Mouse (Mus musculus): ENCODE results near the gene B3gnt5. TPM values are rescaled to one million over a fixed set of nuclear protein-coding genes. Genes with fewer than 3 reads are reported as not detected.

The B3gnt5 gene
- total and polyA plus RNA-seq, 2 experiments from 2014 or later, result 21.4 to 24.0 TPM

DNA sequence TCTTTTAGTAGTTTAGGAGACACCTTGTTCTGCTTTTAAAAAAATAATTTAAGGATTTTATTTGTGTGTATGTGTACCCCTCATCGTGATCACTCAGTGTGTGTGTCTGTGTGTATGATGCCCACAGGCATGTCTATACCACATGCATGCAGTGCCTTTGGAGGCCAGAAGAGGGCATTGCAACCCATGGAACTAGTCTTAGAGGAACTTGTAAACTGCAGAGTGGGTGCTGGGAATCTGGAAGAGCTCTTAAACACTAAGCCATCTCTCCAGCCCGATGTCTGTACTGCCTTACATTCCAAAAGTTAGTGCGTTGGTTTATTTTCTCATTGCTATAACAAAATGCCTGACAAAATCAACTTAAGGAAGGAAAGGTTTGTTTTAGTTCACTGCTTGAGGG, 6.1 kb downstream of the B3gnt5 start:
- H3K27ac ChIP-seq, result no peak overlapping the region
- peaks cover 7% of the 10 kb centered on the region; the same call in 1 of the 2 replicates for H3K4me1 ChIP-seq (ENCODE audit: insufficient read depth, low read length)
- H3K4me3 ChIP-seq (ENCODE audit: low read length), result no peak overlapping the region
- peaks cover 12% of the 10 kb centered on the region; the same call in 1 of the 2 replicates for H3K36me3 ChIP-seq (ENCODE audit: insufficient read depth, low read length)
- H3K4me2 ChIP-seq (ENCODE audit: low read depth, low read length), result no peak overlapping the region
- no peaks in the 10 kb centered on the region for H3K27me3 ChIP-seq (ENCODE audit: insufficient read depth, low read length)
- WGBS, result 96% methylated on average over 3 of the region's 3 CpGs
- H3K9ac ChIP-seq (replicated peaks; ENCODE audit: low read length), result no peak overlapping the region
- no peaks in the 10 kb centered on the region for H3K9me3 ChIP-seq (ENCODE audit: low read length)
- ATAC-seq (no peak), DNase-seq (ENCODE audit: low spot score) (no peak)
- TF ChIP-seq CTCF (IDR thresholded peaks at IDR 0.05; ENCODE audit: low read depth), result no peak

DNA sequence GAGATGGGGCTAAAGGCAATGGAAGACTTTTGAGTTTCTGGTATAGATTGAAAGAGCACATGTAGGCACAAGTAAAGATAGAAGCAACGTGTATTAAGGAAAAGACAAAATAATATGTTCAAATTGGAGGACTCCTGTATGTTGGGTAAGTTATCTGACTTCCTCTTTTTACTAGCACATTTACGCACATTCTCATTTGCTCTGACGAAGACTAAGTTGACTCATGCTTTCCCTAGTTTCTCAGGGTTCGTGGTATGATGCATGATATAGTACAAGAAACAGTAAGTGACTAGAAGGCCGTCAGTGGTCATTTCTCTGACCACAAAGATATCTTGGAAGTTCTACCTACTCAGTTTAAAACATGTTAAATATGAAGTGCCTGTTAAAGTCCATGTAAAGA, 8.0 kb downstream of the B3gnt5 start:
- no peak for DNase-seq (ENCODE audit: low spot score)
- H3K9me3 ChIP-seq (ENCODE audit: low read length), result no peaks in the 10 kb centered on the region
- TF ChIP-seq CTCF (IDR thresholded peaks at IDR 0.05; ENCODE audit: low read depth), result no peak
- no peak for ATAC-seq
- no peak overlapping the region for H3K27ac ChIP-seq
- no peaks in the 10 kb centered on the region for H3K4me1 ChIP-seq (ENCODE audit: insufficient read depth, low read length)
- no peaks in the 10 kb centered on the region for H3K27me3 ChIP-seq (ENCODE audit: insufficient read depth, low read length)
- H3K4me3 ChIP-seq (ENCODE audit: low read length), result no peak overlapping the region
- H3K36me3 ChIP-seq (ENCODE audit: insufficient read depth, low read length), result peaks cover 12% of the 10 kb centered on the region; the same call in 1 of the 2 replicates
- 97% methylated on average over 5 of the region's 5 CpGs for WGBS
- no peak overlapping the region for H3K4me2 ChIP-seq (ENCODE audit: low read depth, low read length)
- no peak overlapping the region for H3K9ac ChIP-seq (replicated peaks; ENCODE audit: low read length)

DNA sequence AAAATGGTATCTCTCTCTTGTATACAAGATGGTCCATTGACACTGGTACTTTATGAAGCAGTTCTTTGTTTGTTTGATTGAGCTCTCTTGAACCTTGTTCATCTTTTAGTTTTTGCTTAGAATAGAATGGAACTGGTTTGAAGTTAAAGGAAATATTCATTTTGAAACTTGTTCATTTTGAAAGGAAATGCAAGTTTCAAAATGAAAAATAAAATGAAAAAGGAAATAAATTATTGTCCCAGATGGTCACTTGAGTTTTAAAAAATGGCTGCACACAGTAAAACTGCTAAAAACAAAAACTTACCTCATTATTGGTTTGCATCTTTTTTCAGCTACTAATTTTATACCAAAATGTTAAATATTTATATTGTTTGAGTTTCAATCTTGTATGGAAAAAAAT, 12.0 kb downstream of the B3gnt5 start:
- Histone ChIP-seq H3K9ac (replicated peaks; ENCODE audit: low read length) (no peak overlapping the region), H3K27ac (no peak overlapping the region), H3K27me3 (ENCODE audit: insufficient read depth, low read length) (no peaks in the 10 kb centered on the region), H3K36me3 (ENCODE audit: insufficient read depth, low read length) (peaks cover 8% of the 10 kb centered on the region; the same call in 1 of the 2 replicates), H3K4me3 (ENCODE audit: low read length) (no peak overlapping the region), H3K9me3 (ENCODE audit: low read length) (no peaks in the 10 kb centered on the region), H3K4me1 (ENCODE audit: insufficient read depth, low read length) (no peaks in the 10 kb centered on the region), H3K4me2 (ENCODE audit: low read depth, low read length) (no peak overlapping the region)
- DNase-seq (ENCODE audit: low spot score), result no peak
- no peak for TF ChIP-seq CTCF (IDR thresholded peaks at IDR 0.05; ENCODE audit: low read depth)
- ATAC-seq, result no peak

DNA sequence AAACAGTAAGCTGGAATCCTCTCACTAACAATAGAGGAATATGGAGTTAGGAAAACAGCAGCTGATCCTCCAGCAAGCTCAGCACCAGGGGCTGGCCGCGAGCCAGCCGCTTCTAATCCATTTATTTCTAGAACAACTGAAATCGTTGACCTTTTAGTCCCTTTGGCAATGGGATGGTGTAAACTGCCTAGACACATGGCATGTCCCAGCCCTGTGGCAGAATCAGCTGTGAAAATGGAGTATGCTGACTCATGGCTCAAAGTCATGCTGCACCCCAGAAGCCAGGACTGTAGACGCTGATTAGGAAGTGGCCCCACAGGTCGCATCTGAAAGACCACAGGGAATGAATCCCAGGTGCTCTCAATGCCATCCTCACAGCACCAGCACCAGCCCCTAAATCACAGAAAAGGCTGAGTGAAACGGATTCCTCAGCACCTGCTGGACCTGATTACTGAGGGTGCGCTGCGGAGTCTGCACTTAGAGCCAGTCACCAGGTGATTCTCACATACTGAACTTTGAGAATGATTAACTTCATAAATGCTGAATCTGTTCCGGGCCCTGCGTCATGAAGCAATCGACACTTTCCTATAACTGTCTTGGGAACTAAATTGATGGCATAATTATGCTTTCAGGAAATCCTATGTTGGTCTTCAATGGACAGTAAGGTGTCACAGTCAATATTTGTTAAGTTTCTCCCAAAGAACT, 26.5 kb downstream of the B3gnt5 start:
- 62% methylated on average over 12 of the region's 12 CpGs for WGBS
- Histone ChIP-seq H3K36me3 (ENCODE audit: insufficient read depth, low read length) (no peaks in the 10 kb centered on the region), H3K4me1 (ENCODE audit: insufficient read depth, low read length) (no peaks in the 10 kb centered on the region), H3K27me3 (ENCODE audit: insufficient read depth, low read length) (no peaks in the 10 kb centered on the region), H3K27ac (no peak overlapping the region), H3K4me2 (ENCODE audit: low read depth, low read length) (no peak overlapping the region), H3K4me3 (ENCODE audit: low read length) (no peak overlapping the region), H3K9me3 (ENCODE audit: low read length) (no peaks in the 10 kb centered on the region; the same call in 1 of the 2 replicates), H3K9ac (replicated peaks; ENCODE audit: low read length) (no peak overlapping the region)
- no peak for TF ChIP-seq CTCF (IDR thresholded peaks at IDR 0.05; ENCODE audit: low read depth)
- DNase-seq (ENCODE audit: low spot score), result peak; percentile 62
- ATAC-seq, result peak; percentile 43; the same call in 1 of the 2 replicates

DNA sequence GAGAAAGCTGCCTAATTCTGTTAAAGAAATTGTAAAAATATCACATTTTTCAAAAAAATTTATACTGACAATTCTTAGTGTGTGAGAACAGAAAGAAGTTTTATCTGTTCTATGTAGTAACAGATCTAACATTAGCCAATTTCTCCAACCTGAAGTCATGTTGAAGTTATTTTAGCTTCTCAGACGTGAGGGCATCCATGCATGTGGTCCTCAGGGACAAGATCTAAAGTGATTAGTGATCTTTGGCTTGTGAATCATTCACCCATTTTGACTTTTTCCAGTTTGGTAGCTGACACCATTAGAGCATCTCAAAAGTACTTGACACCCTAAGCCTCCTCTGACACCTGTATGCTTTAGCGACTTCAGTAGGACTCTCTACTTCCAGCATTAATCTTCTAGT, 29.9 kb downstream of the B3gnt5 start:
- TF ChIP-seq CTCF (IDR thresholded peaks at IDR 0.05; ENCODE audit: low read depth), result no peak
- Histone ChIP-seq H3K4me1 (ENCODE audit: insufficient read depth, low read length) (no peaks in the 10 kb centered on the region), H3K4me2 (ENCODE audit: low read depth, low read length) (no peak overlapping the region), H3K36me3 (ENCODE audit: insufficient read depth, low read length) (no peaks in the 10 kb centered on the region), H3K27me3 (ENCODE audit: insufficient read depth, low read length) (no peaks in the 10 kb centered on the region), H3K9ac (replicated peaks; ENCODE audit: low read length) (no peak overlapping the region), H3K9me3 (ENCODE audit: low read length) (no peaks in the 10 kb centered on the region), H3K4me3 (ENCODE audit: low read length) (no peak overlapping the region), H3K27ac (no peak overlapping the region)
- WGBS, result 69% methylated on average over 2 of the region's 2 CpGs
- no peak for ATAC-seq
- DNase-seq (ENCODE audit: low spot score), result no peak

DNA sequence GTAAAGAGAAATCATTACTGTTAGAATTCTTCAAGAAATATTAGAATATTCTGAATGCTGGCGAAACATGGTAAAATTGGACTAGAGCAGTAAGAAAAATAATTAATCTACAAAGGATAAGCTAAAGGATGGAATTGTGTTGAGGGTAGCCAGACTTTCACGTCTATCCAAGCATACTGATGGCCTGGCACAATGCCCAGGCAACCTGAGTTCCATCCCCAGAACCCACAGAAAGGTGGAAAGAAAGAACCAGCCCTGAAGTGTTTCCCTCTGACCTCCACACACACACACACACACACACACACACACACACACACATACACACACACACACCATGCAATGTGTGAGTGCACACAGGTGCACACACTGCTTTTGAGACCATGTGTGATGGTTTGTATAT, 58.8 kb downstream of the B3gnt5 start:
- Histone ChIP-seq H3K9me3 (ENCODE audit: low read length) (no peaks in the 10 kb centered on the region), H3K27ac (no peak overlapping the region), H3K36me3 (ENCODE audit: insufficient read depth, low read length) (no peaks in the 10 kb centered on the region), H3K9ac (replicated peaks; ENCODE audit: low read length) (no peak overlapping the region), H3K27me3 (ENCODE audit: insufficient read depth, low read length) (no peaks in the 10 kb centered on the region), H3K4me3 (ENCODE audit: low read length) (no peak overlapping the region), H3K4me1 (ENCODE audit: insufficient read depth, low read length) (no peaks in the 10 kb centered on the region), H3K4me2 (ENCODE audit: low read depth, low read length) (no peak overlapping the region)
- TF ChIP-seq CTCF (IDR thresholded peaks at IDR 0.05; ENCODE audit: low read depth), result no peak
- ATAC-seq, result no peak
- whole genome bisulfite sequencing, result 67% methylated on average over 2 of the region's 2 CpGs
- peak; percentile 1 for DNase-seq (ENCODE audit: low spot score)

Other genes starting within 250 kb of the B3gnt5 start
- gene Olfr167, start 237.9 kb upstream of the B3gnt5 start, total RNA-seq (2014; rRNA removed), result not detected in 2 replicates
- gene Olfr167, start 237.9 kb upstream of the B3gnt5 start, polyA plus RNA-seq (2015; fragmentation: Nextera tagmentation; extraction: Ambion mirVana), result not detected in 2 replicates
- not detected in 2 replicates for gene Olfr168, start 224.7 kb upstream of the B3gnt5 start, total RNA-seq (2014; rRNA removed)
- not detected in 2 replicates for gene Olfr168, start 224.7 kb upstream of the B3gnt5 start, polyA plus RNA-seq (2015; fragmentation: Nextera tagmentation; extraction: Ambion mirVana)
- not detected in 2 replicates for gene Olfr169, start 188.4 kb upstream of the B3gnt5 start, total RNA-seq (2014; rRNA removed)
- not detected in 2 replicates for gene Olfr169, start 188.4 kb upstream of the B3gnt5 start, polyA plus RNA-seq (2015; fragmentation: Nextera tagmentation; extraction: Ambion mirVana)
- not detected in 2 replicates for gene Olfr170, start 148.3 kb upstream of the B3gnt5 start, total RNA-seq (2014; rRNA removed)
- gene Olfr170, start 148.3 kb upstream of the B3gnt5 start, polyA plus RNA-seq (2015; fragmentation: Nextera tagmentation; extraction: Ambion mirVana), result not detected in 2 replicates
- gene Olfr171, start 130.3 kb upstream of the B3gnt5 start, total RNA-seq (2014; rRNA removed), result not detected in 2 replicates
- not detected in 2 replicates for gene Olfr171, start 130.3 kb upstream of the B3gnt5 start, polyA plus RNA-seq (2015; fragmentation: Nextera tagmentation; extraction: Ambion mirVana)
- gene Lamp3, start 53.8 kb upstream of the B3gnt5 start, total RNA-seq (2014; rRNA removed), result not detected in 2 replicates
- gene Lamp3, start 53.8 kb upstream of the B3gnt5 start, polyA plus RNA-seq (2015; fragmentation: Nextera tagmentation; extraction: Ambion mirVana), result not detected in 2 replicates
- 2.4 and 2.6 TPM in 2 replicates for gene Klhl6, start 222.8 kb downstream of the B3gnt5 start, total RNA-seq (2014; rRNA removed)
- 2.7 and 2.9 TPM in 2 replicates for gene Klhl6, start 222.8 kb downstream of the B3gnt5 start, polyA plus RNA-seq (2015; fragmentation: Nextera tagmentation; extraction: Ambion mirVana)

Data from hindbrain, postnatal 0 days (tissue).